Mouse (Mus musculus) G1E-ER4 (cell line): ENCODE data around the gene Ptcd3. TPM values are rescaled to one million over a fixed set of nuclear protein-coding genes. Genes with fewer than 3 reads are reported as not detected.

ENCODE experiments used
- GATA1 ChIP-seq: IDR thresholded peaks from one replicate; pipeline ENCODE4 v1.8.0; 2012; ENCODE audit warnings: low read length, inconsistent platforms
- polyA plus RNA-seq: library from polyadenylated mRNA; stranded (reverse); fragments of >175 nt; gene quantifications from 2 replicates; pipeline ENCODE4 v1.2.3, GENCODE M21; 2012

Gene Ptcd3
- 4.2 TPM in 2 replicates for polyA plus RNA-seq

GRCm38 (mm10) chr6:71908481-71909381, at the start of gene Ptcd3, which contains the start of gene Polr1a:
Ptcd3 (minus strand) TSS chr6:71908750.
Polr1a (plus strand) TSS chr6:71909053.
- TF ChIP-seq GATA1, result no peak

- TF ChIP-seq GATA1, result no peak
Measured at GRCm38 (mm10) chr6:71951192-71951591, 42.6 kb upstream of the Ptcd3 start.

- no peak for TF ChIP-seq GATA1
Measured at GRCm38 (mm10) chr6:71950592-71950991, 42.0 kb upstream of the Ptcd3 start.

- TF ChIP-seq GATA1, result no peak
Measured at GRCm38 (mm10) chr6:71949721-71950120, 41.2 kb upstream of the Ptcd3 start.

- no peak for TF ChIP-seq GATA1
Measured at GRCm38 (mm10) chr6:71946121-71946520, 37.6 kb upstream of the Ptcd3 start.

GRCm38 (mm10) chr6:71945101-71945500, 36.6 kb upstream of the Ptcd3 start:
- no peak for TF ChIP-seq GATA1

GRCm38 (mm10) chr6:71940912-71941311, 32.4 kb upstream of the Ptcd3 start:
- TF ChIP-seq GATA1, result no peak

- no peak for TF ChIP-seq GATA1
Measured at GRCm38 (mm10) chr6:71935737-71936136, 27.2 kb upstream of the Ptcd3 start.

GRCm38 (mm10) chr6:71934081-71934556, 25.6 kb upstream of the Ptcd3 start:
- TF ChIP-seq GATA1, result no peak

GRCm38 (mm10) chr6:71932347-71932746, 23.8 kb upstream of the Ptcd3 start:
- TF ChIP-seq GATA1, result no peak

- TF ChIP-seq GATA1, result no peak
Measured at GRCm38 (mm10) chr6:71930830-71931437, 22.4 kb upstream of the Ptcd3 start.

- TF ChIP-seq GATA1, result no peak
Measured at GRCm38 (mm10) chr6:71930053-71930452, 21.5 kb upstream of the Ptcd3 start.

- no peak for TF ChIP-seq GATA1
Measured at GRCm38 (mm10) chr6:71927911-71928310, 19.4 kb upstream of the Ptcd3 start.

GRCm38 (mm10) chr6:71920752-71921151, 12.2 kb upstream of the Ptcd3 start:
- TF ChIP-seq GATA1, result no peak

GRCm38 (mm10) chr6:71911686-71912450, 3.3 kb upstream of the Ptcd3 start:
- TF ChIP-seq GATA1, result no peak

GRCm38 (mm10) chr6:71909840-71910239, 1.3 kb upstream of the Ptcd3 start:
- no peak for TF ChIP-seq GATA1
